Mouse (Mus musculus) urinary bladder, postnatal 10 days (tissue): Measurements from ENCODE around the gene Slc24a5.

Experiments used
- DNase-seq: peaks from one replicate; pipeline ENCODE4 v3.0.0; 2022; ENCODE audit warnings: low spot score

Gene Slc24a5

GRCm38 (mm10) chr2:125119381-125120110 is 51.6 kb downstream of the Slc24a5 start:
- no peak for DNase-seq

GRCm38 (mm10) chr2:125122288-125122623 is 54.3 kb downstream of the Slc24a5 start:
- DNase-seq: no peak

GRCm38 (mm10) chr2:125122624-125123476 is 54.9 kb downstream of the Slc24a5 start:
- DNase-seq: no peak

- peak; percentile 55 for DNase-seq
Observed at GRCm38 (mm10) chr2:125123477-125123852, 55.5 kb downstream of the Slc24a5 start, which contains the start of gene Myef2. Gene Myef2 (minus strand): TSS chr2:125123661.

- DNase-seq: no peak
Observed at GRCm38 (mm10) chr2:125125824-125126223, 57.9 kb downstream of the Slc24a5 start.

GRCm38 (mm10) chr2:125126792-125127191 is 58.9 kb downstream of the Slc24a5 start:
- DNase-seq: no peak

- no peak for DNase-seq
Observed at GRCm38 (mm10) chr2:125134113-125134512, 66.2 kb downstream of the Slc24a5 start.

GRCm38 (mm10) chr2:125135903-125136811 is 68.2 kb downstream of the Slc24a5 start, which contains the start of gene Ctxn2:
Gene Ctxn2 (plus strand): TSS chr2:125136692.
- peak; percentile 55 for DNase-seq

- DNase-seq: no peak
Observed at GRCm38 (mm10) chr2:125136846-125137245, 68.9 kb downstream of the Slc24a5 start.
